Mouse (Mus musculus) c-Kit-positive CD71-positive TER-119-negative erythroid progenitor cells, embryonic 14.5 days (primary cell): ENCODE measurements around the gene Zfp672.
A peak's percentile ranks its signal among the peaks of the same experiment; 100 is the strongest.
"Not testable (repeated sequence)": the region's sequence is repeated elsewhere in the genome, so short reads cannot be mapped to it uniquely, and the experiment has no call there.

Experiments used
- DNase-seq: peaks from one replicate; pipeline ENCODE4 v3.0.0-alpha.2; 2013; ENCODE audit warnings: low read depth

Gene Zfp672

DNA sequence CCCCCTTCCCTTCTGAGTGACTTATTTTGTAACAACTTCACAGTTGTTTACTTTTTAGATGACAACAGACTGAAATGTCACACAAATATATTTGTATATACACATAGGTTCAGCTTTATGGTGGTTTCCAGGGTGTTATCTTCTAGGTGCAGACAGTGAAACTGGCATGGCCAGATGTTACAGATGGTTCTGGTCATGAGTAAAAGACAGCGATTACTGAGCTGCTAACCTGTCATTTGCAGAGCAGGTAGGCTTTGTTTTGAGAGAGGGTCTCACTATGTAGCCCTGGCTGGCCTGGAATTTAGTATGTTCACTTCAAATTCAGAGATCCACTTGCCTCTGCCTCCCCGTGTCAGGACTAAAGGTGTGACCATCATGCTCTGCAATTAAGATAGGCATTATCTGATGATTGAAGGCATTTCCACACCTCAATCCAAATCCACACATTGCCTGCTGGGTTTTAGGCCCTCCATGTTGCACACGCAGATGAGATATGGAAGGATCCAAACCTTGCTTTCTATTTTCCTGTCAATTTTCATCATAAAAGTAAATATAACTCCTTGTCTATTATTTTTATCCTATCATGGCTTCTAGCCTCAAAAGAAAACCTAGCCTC is 5.4 kb downstream of the Zfp672 start:
- DNase-seq = no peak

DNA sequence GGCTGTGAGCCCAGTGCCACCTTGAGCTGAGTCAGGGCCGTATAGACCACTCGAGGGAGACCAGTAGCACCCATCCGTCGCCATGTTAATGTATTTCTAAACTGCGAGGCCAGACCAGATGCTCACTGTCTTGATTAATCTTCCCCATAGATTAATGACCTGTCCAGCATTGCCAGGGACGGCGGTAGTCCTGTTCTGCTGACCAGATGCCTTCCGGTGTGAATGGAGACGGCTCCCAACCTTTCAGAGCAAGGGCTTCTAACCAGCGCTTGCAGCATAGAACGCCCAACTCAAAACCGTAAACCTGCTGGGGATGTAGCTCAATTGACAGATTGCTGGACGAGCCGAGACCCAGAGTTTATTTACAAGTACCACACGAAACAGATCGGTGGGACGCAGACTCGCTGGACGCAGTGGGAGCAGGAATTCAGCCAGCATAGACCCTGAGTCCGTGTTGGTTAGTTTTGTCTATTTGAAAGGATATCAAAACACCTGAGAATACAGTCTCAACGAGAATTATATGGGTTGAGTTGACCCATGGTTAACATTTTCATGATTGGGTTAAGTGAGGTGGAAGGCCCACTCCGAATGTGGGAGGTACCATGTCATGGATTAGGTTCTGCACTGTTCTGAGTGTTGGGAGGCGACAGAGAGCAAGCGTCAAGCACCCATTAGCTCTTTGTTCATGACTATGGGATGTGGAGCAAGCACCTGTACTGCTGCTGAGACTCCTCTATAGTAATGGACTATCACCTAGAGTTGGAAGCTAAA is 6.4 kb downstream of the Zfp672 start:
- DNase-seq = no peak

DNA sequence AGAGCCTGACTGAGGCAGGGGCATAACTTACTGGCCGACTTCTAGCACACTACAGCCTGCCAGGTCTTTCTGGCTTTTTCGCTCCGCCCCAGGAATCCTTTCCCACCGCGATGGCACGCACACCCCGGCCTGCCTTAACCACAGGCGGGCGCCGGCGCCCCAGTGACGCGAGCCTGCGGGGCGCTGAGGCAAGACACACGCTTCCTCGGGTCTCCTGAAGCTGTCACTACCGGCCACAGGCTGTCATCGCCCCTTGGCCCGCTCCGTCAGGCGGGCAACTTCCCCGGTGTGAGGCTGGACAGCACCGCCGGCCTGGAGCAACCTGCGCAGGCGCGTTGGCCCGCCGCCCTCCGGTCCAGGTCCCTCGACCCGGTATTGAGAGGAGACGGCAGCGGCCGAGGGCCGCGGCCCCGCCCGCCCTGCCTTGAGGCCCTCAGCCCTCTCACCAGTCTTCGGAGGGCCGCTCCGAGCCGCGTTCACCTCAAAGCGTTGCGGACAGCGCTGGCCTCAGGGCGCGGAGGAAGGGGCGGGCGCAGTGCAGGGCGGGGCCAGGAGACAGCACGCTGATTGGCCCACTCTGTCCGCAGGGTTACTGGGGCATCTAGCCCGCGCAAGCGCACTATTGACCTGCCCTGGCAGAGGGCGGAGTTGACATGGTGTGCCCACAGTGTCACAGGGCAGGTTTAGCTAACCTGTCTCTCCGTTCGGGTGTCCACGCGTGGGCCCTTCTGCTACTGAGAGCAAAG is 7.1 kb downstream of the Zfp672 start:
- peak; percentile 96 for DNase-seq

DNA sequence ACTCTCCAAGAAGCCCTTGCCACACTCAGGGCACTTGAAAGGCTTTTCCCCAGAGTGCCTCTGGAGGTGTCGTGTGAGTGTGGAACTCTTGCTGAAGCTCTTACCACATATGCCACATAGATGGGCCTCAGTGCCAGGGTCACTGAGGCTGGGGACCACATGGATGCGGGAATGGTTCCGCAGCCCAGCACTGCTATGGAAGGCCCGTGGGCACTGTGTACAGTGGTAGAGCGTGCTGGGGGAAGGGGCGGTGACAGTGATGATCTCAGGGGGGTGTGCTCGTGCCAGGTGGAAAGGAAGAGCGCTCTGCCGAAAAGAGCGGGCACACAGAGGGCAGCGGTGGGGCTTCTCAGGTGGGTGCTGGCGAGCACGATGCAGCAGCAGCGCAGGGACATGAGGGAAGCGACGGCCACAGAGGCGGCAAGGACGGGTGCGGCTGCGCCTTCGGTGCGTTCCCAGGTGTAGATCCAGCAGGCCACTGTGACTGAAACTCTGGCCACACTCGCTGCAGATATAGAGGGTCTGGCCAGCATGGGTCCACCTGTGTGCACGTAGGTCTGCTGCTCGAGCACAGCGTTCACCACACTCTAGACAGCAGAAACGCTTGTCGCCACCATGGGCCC is 13.3 kb downstream of the Zfp672 start:
- no peak for DNase-seq

DNA sequence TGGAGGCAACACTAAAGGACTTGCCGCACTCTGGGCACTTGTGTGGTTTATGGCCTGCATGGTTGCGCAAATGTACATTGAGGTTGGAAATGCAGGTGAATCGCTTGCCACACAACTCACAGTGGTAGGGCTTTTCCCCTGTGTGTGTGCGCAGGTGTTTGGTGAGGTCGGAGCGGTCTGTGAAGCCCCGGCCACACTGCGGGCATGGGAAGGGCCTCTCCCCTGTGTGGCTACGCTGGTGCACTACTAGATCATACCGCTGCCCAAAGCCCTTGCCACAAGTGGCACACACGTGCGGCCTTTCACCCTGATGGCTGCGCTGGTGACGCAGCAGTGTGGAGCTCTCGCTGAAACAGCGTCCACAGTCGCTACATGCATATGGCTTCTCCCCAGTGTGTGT is 13.8 kb downstream of the Zfp672 start:
- no peak for DNase-seq

DNA sequence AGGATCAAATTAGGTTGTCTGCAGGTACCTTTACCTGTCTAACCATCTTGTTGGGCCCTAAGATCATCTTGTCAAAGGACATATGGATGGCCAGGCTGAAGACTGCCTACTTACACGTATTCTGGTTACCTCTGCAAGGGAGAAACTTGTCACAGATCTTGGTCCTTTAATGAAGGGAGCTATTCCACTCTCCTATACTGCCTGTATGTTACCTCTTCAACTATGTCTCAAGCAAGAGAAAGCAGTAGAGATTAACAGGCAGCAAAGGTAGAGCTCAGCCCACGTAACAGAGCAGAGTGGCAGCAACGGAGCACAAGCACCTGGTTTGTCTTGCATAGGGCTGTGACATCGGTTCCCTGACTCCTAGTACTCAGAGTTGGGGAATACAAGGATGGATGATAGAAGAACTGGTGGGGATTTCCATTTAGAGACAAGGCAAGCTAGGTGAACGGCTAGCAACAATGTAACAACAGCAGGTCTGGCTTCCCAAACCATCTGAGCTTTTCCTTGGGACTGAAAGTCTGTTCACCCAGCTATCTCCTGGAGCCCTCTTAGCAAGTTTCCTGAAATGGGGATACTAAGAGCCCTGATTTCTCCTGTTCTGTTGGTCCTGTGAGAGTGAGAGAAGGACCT is 14.5 kb downstream of the Zfp672 start:
- DNase-seq = no peak

DNA sequence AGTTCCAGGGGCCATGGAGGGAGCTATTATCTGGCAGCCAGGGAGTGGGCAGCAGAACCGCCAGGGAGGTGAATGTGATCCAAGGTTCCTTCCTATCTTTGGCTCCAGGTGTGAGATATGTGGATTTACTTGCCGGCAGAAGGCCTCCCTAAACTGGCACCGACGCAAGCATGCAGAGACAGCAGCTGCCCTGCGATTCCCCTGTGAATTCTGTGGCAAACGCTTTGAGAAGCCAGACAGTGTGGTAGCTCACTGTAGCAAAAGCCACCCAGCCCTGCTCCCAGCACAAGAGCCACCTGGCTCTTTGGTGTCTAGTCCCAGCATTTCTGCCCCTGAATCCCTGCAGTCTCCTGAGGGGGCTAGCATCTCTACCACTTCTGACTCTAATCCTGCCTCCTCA is 16.1 kb downstream of the Zfp672 start:
- no peak for DNase-seq

DNA sequence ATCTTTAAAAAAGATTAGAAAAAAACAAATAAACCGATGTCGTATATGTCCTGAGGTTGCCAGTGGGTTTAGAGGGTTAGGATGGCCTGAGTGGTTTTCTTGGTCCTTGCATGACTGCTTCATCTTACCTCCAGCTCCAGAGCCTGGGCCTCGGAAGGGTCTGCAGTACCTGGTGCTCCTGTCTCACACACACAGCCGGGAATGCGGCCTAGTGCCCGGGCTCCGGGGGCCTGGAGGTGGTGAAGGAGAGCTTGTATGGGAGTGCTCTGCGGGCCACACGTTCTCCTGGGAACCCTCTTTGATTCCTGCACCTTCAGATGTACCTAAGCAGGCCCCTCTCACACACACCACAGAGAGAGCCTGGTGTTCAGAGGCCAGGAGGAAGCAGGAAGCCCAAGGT is 21.5 kb downstream of the Zfp672 start:
- no peak for DNase-seq

DNA sequence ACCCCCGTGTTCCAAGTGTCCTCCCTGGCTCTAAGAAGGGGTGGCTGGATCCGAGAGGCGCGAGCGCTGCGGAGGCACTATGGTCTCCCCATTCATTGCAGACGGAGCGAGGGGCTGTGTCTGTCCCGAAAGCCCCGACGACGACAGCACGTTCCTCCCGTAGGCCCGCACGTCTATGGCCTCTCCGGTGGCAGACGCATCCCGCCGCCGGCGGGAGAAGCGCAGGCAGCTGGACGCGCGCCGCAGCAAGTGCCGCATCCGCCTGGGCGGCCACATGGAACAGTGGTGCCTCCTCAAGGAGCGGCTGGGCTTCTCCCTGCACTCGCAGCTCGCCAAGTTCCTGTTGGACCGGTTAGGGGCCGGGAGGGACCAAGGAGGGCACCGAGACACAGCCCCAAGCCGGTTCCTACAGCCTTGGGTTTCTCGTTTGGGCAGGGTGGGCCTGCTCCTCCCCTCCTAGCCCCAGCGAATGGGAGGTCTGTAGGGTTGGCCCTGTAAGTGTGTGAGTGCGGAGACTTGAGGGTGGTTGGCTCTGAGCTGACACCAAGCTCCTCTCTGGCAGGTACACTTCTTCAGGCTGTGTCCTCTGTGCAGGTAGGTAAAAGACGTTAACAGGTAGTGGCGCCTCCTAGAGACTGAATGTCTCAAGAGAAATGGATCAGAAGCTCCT is 22.6 kb downstream of the Zfp672 start:
- DNase-seq = no peak

DNA sequence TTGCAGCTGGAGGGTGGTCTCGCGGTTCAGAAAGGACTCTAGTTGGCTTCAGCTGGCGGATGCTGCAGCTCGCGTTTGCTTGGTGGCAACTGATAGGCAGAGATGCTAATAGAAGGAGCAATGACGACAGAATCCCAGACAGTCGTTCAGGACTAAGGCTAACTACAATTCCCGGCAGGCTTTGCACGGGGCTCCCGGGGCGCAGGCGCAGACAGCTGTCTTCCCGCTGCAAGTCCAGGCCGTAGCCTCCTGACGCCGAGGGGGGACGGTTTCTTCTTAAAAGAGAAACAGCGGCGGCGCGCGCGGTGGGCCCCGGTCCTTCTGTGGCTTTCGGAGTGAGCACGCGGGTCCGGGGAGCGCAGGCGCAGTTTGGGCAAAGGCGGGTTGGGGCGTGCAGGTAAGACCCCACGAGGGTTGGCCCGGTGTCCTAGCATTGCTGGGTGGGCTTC is 23.3 kb downstream of the Zfp672 start, which contains the start of gene Zfp692:
Gene Zfp692 (plus strand): TSS at position 210 of the 449 bp plus-strand sequence.
- peak; percentile 87 for DNase-seq

DNA sequence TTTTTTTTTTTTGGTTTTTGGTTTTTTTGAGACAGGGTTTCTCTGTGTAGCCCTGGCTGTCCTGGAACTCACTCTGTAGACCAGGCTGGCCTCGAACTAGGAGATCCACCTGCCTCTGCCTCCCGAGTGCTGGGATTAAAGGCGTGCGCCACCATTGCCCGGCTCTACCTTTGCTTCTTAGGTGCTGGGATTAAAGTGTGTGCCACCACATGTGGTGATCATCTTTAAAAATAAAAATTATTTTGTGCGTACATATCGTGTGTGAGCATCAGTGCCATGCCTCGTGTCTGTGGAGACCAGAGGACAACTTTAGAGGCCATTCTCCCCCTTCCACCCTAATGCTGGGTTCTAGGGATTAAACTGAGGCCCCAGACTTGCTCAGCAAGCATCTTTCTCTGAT is 24.8 kb downstream of the Zfp672 start:
- DNase-seq = not testable (repeated sequence)

DNA sequence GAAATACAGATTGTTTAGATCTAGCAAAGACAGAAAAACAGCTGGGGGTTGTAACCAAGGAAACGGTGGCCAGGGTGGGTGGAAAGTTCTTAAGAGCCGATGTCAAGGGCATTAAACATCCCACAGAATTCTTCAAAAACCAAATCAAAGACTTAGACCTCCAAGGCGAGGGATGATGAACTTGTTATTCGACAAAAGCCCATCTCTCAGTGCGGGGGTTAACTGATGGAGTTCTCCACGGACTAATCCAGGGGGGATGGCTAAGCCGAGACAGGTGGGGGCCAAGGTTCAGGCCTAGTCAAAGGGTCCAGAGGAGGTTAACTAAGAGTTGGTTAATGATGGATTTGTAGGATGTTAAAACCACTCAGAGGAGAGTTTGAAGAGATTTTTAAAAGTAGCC is 26.5 kb downstream of the Zfp672 start:
- DNase-seq = no peak

DNA sequence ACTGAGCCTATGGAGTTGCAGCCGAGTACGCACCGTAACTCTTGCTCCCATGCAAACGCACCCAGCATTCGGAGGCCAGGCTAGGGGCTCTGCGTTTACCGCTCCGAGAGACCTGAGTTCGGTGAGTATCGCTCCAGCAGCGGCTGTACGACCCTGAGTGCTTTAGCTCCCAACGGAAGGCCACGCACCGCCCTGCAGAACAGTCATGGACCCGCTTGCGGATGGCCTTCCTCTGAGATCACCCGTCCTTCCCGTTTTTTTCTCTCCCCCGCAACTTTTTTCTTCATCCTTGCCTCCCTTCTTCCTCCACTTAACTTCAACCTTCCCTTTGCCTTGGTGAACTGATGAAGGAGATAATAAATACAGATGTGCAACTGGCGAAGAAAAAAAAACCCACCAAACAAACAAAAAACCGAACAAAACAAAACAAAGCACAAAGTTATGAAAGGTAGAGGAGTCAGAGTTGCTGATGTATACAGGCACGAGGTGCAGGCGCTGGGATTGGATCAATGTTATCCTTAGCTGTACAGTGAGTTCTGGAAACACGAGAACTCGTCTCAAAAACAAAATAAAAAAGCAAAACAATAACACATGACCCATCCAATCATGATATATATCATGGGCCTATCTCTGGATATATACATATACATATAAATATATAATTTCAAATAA is 27.2 kb downstream of the Zfp672 start:
- DNase-seq = no peak

DNA sequence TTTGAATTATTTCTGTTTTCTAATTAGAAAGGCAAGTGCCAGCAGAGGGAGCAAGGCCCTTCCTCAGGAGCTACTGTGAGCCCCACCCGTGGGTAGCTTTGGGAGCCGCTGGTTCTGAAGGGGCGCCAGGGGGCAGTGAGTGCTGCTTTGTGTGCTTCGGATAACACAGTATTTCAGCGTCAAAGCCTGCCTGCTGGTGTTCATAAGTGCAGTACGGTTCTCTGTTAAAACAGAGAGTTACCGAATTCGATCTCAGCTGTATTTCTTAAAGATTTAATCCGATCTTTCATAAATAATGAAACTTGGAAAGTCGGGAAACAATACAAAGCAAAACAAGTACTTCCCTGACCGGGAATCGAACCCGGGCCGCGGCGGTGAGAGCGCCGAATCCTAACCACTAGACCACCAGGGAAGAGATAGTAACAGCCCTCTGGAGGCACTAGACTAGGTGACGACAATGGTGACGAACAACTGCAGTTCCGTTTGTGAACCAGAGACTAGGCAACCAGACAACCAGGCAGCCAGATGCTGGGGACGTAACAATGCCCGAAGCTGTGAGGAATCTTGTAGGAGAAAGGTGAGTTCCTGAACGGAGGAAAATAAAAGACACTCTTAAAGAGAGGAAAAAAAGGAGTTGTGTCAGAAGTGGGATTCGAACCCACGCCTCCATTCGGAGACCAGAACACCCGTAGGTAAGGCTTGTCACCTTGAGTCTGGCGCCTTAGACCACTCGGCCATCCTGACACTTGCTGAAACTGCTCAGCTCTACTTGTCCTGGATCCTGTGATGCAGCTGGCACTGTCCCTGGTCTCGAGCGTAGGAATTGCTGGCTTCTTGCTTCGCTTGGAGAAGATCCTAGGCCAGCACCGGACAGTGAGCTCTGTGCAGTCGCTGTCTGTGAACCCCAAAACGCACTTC is 28.0 kb downstream of the Zfp672 start:
- peak; percentile 94 for DNase-seq

DNA sequence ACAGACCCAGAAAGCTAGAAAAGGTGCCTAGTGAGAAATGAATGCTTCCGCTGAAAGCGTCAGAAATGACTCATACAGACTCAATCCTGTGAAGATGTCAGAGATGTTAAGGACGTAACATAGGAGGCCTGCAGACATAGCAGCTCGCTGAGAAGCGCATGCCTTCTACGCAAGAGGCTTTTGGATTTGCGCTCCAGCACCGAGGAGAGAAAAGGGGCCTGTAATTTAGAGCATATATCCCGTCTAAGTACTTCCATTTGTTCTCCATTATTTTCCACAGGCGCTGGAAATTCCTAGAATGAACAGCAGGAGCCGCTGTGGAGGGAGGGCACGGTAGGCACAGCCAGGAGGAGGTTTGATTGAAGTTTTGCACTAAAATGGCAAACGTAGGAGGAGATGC is 29.1 kb downstream of the Zfp672 start:
- peak; percentile 54 for DNase-seq

DNA sequence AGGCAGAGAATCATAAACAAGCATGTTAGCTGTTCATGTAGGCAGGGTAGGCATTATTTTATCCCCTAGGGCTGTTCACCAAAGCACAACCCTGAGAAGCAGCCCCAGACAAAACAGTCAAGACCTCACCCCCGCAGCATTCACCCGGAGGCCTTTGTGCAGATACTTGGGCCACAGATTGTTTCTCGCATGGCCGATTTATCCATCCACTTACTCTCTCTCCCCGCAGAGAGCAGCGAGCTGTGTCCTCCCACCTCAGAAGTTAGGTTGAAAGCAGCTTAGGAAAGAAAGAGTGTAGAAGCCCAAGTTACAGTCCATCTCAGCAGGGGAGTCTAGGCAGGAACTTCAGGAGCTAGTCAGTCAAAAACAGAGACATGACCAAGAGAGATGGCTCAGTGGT is 32.7 kb downstream of the Zfp672 start:
- no peak for DNase-seq

DNA sequence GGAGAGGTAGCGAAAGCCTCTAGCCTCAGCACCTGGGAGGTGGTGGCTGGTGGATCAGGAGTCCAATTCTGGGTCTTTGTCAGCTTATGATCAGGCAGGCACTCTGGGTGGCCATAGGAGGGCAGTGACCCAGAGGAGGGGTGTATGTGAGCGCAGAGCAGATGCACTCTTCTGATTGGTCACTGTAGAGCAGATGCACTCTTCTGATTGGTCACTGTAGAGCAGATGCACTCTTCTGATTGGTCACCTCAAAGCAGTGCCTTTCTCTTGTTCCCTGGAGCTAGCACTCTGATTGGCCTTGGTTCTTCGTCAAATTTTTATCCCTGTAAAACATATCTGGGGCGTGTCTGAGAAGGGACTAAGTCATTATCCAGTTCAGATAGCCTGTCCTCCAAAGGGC is 37.3 kb downstream of the Zfp672 start:
- no peak for DNase-seq

DNA sequence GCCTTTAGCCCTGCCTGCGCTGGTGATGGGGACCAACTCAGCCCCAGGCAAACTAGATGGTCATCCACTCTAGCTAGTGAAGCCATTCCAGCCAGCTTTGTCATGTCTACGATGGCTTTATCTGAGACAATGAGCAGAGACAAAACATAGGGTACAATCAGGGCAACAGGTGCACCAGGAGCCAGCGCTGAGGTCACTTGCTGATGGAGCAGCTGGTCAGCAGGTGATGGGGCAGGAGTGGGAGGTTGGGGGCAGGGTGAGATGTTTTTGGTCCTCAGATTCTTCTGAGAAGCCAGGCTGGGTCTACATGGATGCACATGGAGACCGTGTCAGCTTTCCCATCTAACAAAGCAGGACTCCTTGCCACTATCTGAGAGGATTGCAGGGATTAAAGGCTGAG is 39.3 kb downstream of the Zfp672 start:
- no peak for DNase-seq

DNA sequence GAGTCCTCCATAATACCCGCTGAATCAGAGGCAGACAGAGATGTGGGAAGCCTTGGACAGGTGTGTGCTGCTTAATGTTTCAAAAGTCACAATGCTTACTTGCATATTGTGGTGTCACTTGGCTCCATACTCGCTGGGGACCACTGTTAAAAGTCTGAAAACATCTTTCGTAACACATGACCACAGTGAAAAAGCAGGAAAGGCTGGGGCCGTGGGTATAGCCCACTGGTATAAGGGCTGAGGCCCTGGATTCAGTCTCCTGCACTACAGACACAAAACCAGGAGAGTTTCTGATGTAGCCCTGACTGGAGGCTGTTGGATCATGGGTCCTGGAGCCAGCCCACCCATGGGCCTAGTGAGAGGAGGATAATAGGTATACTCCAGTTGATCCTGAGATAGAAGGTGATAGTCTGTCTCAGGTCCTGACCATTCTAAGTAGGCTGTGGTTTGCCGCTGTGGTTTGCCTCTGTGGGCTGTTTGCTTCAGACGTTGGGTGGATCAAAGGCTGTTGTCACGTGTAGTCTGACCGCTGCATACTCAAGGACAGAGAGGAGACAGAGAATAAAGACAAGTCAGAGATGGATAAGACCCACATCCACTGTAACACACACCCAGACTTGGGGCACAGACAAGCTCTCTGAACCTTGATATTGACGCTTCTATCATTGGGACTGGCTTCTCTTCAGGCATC is 40.0 kb downstream of the Zfp672 start:
- no peak for DNase-seq
